Mouse (Mus musculus): ENCODE data around the gene Eaf1.

GRCm38 (mm10) chr14:31494349-31494974 lies at the start of gene Eaf1:
- TF ChIP-seq EP300 (IDR thresholded peaks at IDR 0.05; ENCODE audit: low read depth) (no peak), CTCF (IDR thresholded peaks at IDR 0.05; ENCODE audit: low read depth) (no peak)

Data from liver, postnatal 0 days (tissue).